Mouse (Mus musculus) limb, embryonic 15.5 days (tissue): ENCODE results near the gene Susd4. TPM values are rescaled to one million over a fixed set of nuclear protein-coding genes. Genes with fewer than 3 reads are reported as not detected.

ENCODE experiments used
- ATAC-seq: fragments of 200-750 bp; cut with Nextera tagmentation; 2 replicates; pipeline ENCODE4 v1.8.0; 2017; ENCODE audit warnings: low read depth, moderate TSS enrichment; ENCODE audit not compliant: insufficient number of reproducible peaks, low FRiP score, low TSS enrichment
- H3K27ac ChIP-seq: fragments of 300-500 bp; sonication (generic); 2 replicates; pipeline ENCODE4 v1.5.1; 2015; ENCODE audit warnings: moderate library complexity, mild to moderate bottlenecking, inconsistent platforms
- H3K27me3 ChIP-seq: fragments of 300-500 bp; sonication (generic); 2 replicates; pipeline ENCODE4 v1.6.1; 2015; ENCODE audit warnings: inconsistent platforms
- H3K36me3 ChIP-seq: fragments of 300-500 bp; sonication (generic); 2 replicates; pipeline ENCODE4 v1.6.1; 2015; ENCODE audit warnings: inconsistent platforms
- H3K4me1 ChIP-seq: fragments of 300-500 bp; sonication (generic); 2 replicates; pipeline ENCODE4 v1.6.1; 2015; ENCODE audit warnings: inconsistent platforms
- H3K4me2 ChIP-seq: fragments of 300-500 bp; sonication (generic); 2 replicates; pipeline ENCODE4 v1.6.1; 2015; ENCODE audit warnings: mild to moderate bottlenecking, inconsistent platforms
- H3K4me3 ChIP-seq: fragments of 300-500 bp; sonication (generic); 2 replicates; pipeline ENCODE4 v1.5.1; 2015; ENCODE audit warnings: mild to moderate bottlenecking, inconsistent platforms
- H3K9ac ChIP-seq: fragments of 300-500 bp; sonication (generic); 2 replicates; pipeline ENCODE4 v1.6.1; 2015; ENCODE audit warnings: inconsistent platforms
- H3K9me3 ChIP-seq: fragments of 300-500 bp; sonication (generic); 2 replicates; pipeline ENCODE4 v1.6.1; 2016; ENCODE audit warnings: inconsistent platforms
- whole genome bisulfite sequencing: fragments of 180-500 bp; shearing (Covaris S2); methylation state at CpG from one replicate; pipeline ENCODE4 v1.1.7; 2015; 5-methylcytosine and 5-hydroxymethylcytosine counted together
- polyA plus RNA-seq: library from polyadenylated mRNA; unstranded; fragments of >200 nt; fragmentation: Nextera tagmentation; extraction: Ambion mirVana; gene quantifications from 2 replicates; pipeline ENCODE4 v1.2.1, GENCODE M21; 2015

The Susd4 gene
- polyA plus RNA-seq, 1 experiment from 2014 or later: 14.4 TPM

GRCm38 (mm10) chr1:182935469-182935868 is 171.8 kb downstream of the Susd4 start:
- no peak overlapping the region for H3K27ac ChIP-seq

GRCm38 (mm10) chr1:182937486-182938120 is 173.9 kb downstream of the Susd4 start:
- Histone ChIP-seq H3K4me2 (no peak overlapping the region), H3K4me3 (no peak overlapping the region), H3K9me3 (no peaks in the 10 kb centered on the region), H3K4me1 (no peaks in the 10 kb centered on the region; the same call in 1 of the 2 replicates), H3K36me3 (no peaks in the 10 kb centered on the region), H3K9ac (no peak overlapping the region), H3K27me3 (no peaks in the 10 kb centered on the region), H3K27ac (no peak overlapping the region)
- 42% methylated on average over 10 of the region's 10 CpGs for WGBS
- no peak for ATAC-seq

More at GRCm38 (mm10) chr1:182935469-182935868, 171.8 kb downstream of the Susd4 start:
- Histone ChIP-seq H3K27me3 (no peaks in the 10 kb centered on the region), H3K9me3 (no peaks in the 10 kb centered on the region), H3K4me3 (no peak overlapping the region), H3K4me1 (no peaks in the 10 kb centered on the region; the same call in 1 of the 2 replicates), H3K4me2 (no peak overlapping the region), H3K36me3 (no peaks in the 10 kb centered on the region), H3K9ac (no peak overlapping the region)
- 34% methylated on average over 6 of the region's 6 CpGs for WGBS
- no peak for ATAC-seq

GRCm38 (mm10) chr1:182941921-182942320 is 178.3 kb downstream of the Susd4 start:
- 62% methylated on average over 2 of the region's 2 CpGs for WGBS
- Histone ChIP-seq H3K4me1 (no peaks in the 10 kb centered on the region; the same call in 1 of the 2 replicates), H3K4me3 (no peak overlapping the region), H3K27ac (no peak overlapping the region), H3K9ac (no peak overlapping the region), H3K9me3 (no peaks in the 10 kb centered on the region), H3K36me3 (no peaks in the 10 kb centered on the region), H3K27me3 (no peaks in the 10 kb centered on the region), H3K4me2 (no peak overlapping the region)
- no peak for ATAC-seq

- Histone ChIP-seq H3K4me1 (no peaks in the 10 kb centered on the region), H3K4me2 (no peak overlapping the region), H3K27ac (no peak overlapping the region), H3K4me3 (no peak overlapping the region), H3K9me3 (no peaks in the 10 kb centered on the region), H3K9ac (no peak overlapping the region), H3K27me3 (no peaks in the 10 kb centered on the region), H3K36me3 (no peaks in the 10 kb centered on the region)
- ATAC-seq: no peak
- 69% methylated on average over 3 of the region's 3 CpGs for WGBS
These were observed 180.3 kb downstream of the Susd4 start for GRCm38 (mm10) chr1:182943911-182944310.

GRCm38 (mm10) chr1:182944638-182945037 is 181.0 kb downstream of the Susd4 start:
- Histone ChIP-seq H3K4me3 (no peak overlapping the region), H3K9ac (no peak overlapping the region), H3K4me2 (no peak overlapping the region), H3K4me1 (no peaks in the 10 kb centered on the region), H3K27ac (no peak overlapping the region), H3K9me3 (no peaks in the 10 kb centered on the region), H3K36me3 (no peaks in the 10 kb centered on the region), H3K27me3 (no peaks in the 10 kb centered on the region)
- WGBS: 70% methylated on average over 5 of the region's 5 CpGs
- ATAC-seq: no peak

GRCm38 (mm10) chr1:182945561-182945960 is 181.9 kb downstream of the Susd4 start:
- H3K27me3 ChIP-seq: no peaks in the 10 kb centered on the region
- no peaks in the 10 kb centered on the region for H3K9me3 ChIP-seq
- no peak for ATAC-seq
- no peak overlapping the region for H3K27ac ChIP-seq
- no peaks in the 10 kb centered on the region for H3K4me1 ChIP-seq
- WGBS: 67% methylated on average over 6 of the region's 6 CpGs
- H3K4me3 ChIP-seq: no peak overlapping the region
- H3K36me3 ChIP-seq: no peaks in the 10 kb centered on the region
- H3K4me2 ChIP-seq: no peak overlapping the region
- no peak overlapping the region for H3K9ac ChIP-seq

Other genes starting within 250 kb of the Susd4 start
- gene Capn2, start 246.3 kb upstream of the Susd4 start, polyA plus RNA-seq: 150 and 151 TPM in 2 replicates
- 0.07 TPM in 1 of 2 replicates, not detected in the other for gene Capn8, start 198.9 kb upstream of the Susd4 start, polyA plus RNA-seq
- gene Ccdc185, start 14.7 kb upstream of the Susd4 start, polyA plus RNA-seq: not detected in 2 replicates
- gene Tlr5, start 190.9 kb downstream of the Susd4 start, polyA plus RNA-seq: 2.1 and 2.3 TPM in 2 replicates